Mouse (Mus musculus): Measurements from ENCODE around the gene Eci1. TPM values are rescaled to one million over a fixed set of nuclear protein-coding genes. Genes with fewer than 3 reads are reported as not detected.

Gene Eci1
- total RNA-seq, 4 experiments from 2014 or later: 142 to 242 (median 189) TPM

GRCm38 (mm10) chr17:24473612-24474275, 47.3 kb downstream of the Eci1 start, which contains the start of gene Bricd5:
Gene Bricd5 (plus strand): TSS chr17:24473884.
- no peak for DNase-seq

DNA sequence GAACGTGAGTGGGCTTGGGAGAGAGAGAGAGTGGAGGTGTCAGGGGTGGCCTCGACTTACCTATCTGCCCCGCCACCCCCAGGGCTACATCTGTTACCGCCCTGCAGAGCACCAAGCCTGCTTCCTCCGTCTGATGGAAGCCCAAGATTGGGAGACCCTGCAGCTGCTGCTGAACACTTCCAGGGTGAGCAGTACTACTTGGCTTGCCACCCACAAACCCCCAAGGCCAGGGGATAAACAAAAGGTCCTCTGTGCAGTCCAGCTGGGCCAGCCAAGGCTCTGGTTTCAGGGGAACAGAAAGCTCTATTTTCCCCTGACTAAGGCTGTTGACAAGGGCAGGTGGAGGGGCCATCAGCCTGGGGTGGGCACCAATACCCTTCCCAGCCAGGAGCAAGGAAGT, 48.1 kb downstream of the Eci1 start:
- no peak for DNase-seq

DNA sequence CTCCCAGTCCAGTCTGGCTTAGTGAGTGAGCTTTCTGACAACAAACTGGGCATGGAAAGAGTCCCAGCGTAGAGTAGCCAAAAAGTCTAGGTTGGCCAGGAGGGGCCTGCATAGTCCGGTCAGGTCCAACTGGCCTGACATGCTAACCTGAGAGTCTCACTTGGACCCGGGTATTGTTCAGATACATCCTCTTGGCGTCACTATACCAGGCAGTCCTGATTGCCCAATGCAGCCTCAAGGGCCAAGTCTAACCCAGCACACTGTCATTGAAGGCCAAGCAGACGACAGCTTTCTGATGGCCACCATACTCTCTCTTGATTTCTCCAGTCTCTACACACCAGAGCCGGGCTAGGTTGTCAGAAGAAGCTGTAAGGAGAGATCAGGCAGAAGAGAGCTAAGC, 49.1 kb downstream of the Eci1 start:
- DNase-seq: no peak

GRCm38 (mm10) chr17:24476022-24476776, 49.8 kb downstream of the Eci1 start:
- DNase-seq: no peak

GRCm38 (mm10) chr17:24477053-24477984, 50.9 kb downstream of the Eci1 start:
- no peak for DNase-seq

DNA sequence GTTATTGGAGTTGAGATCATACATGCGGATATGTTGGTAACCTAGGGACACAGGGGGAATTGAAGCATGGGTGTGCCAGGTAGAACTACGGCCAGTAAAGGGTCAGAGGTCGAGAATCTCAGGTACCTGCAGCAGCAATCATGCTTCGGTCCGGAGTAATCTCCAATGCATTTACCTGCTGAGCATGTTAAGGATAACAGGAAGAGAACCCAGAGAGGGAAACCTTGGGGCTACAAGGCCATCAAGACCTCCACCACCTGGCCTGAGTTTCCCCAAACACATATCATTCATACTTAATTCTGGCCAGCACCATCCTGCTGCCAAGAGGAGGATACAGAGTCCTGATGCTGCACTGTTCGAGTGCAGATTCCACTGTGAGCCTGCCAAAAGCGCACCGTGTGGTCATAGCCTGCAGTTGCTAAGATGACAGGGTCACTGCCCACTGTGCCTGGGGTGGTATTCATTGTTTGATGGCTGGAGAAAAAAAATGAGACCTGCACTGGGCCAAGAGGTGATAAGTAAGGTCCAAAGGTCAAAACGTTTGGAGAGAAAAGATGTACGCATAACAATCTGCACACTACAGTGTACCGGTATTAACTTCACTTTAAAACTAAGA, 51.7 kb downstream of the Eci1 start:
- DNase-seq: no peak

GRCm38 (mm10) chr17:24478663-24479380, 52.4 kb downstream of the Eci1 start, which contains the start of gene Mlst8:
Gene Mlst8 (minus strand): TSS chr17:24479078.
- DNase-seq: peak; percentile 94

GRCm38 (mm10) chr17:24479431-24479830, 53.0 kb downstream of the Eci1 start:
- DNase-seq: no peak

DNA sequence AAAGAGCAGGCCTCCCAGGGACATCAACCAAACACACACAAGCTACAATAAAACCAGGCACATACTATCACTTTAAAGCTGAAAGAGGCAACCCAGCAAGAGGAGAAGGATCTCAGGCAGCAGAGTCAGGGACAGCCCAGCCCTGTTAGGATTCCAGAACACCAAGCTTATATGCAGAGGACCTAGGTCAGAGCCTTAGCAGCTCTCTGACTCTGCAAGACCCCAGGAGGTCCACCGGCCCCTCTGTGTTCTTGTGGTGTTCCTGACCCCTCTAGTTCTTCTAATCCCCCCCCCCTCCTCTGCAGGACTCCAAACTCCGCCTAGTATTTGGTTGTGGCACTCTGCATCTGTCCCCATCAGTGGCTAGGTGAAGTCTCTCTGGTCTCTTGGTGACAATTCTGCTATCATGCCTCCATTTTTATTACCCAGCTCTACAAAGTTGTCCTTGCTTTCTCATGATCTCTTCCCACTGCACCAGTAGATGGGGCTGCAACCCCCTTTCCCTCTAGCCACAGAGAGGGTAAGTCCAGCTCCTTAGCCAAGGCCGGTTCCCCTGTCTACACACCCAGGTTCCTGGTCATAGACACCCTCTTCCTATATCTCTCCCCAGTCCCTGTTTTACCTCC, 53.9 kb downstream of the Eci1 start:
- DNase-seq: no peak

GRCm38 (mm10) chr17:24481027-24481815, 54.8 kb downstream of the Eci1 start:
- no peak for DNase-seq

- no peak for DNase-seq
These were observed 57.1 kb downstream of the Eci1 start for GRCm38 (mm10) chr17:24483495-24483894.

GRCm38 (mm10) chr17:24485090-24485860, 58.8 kb downstream of the Eci1 start:
- DNase-seq: no peak

DNA sequence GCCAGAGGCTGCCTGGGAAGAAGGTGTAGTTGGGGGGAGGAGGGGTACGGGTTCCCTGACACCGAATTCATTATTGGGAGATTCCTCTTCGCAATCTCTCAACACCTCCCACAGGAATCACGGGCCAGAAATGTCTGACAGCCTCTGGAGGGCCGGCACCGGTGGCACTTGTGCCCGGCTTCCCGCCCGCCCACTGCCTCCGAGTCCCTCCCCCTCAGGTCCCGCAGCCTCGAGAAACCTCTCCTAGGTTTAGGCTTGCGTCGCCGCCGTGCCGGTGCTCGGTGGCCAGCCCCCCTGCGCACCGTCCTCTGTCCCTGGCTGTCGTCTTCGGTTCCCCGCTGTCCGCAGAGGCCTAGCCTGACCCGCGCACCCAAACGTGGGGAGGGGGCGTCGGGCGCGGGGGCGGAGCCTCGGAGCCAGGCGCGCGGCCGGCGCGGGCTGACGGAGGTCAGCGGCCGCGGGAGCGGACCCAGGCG, 61.8 kb downstream of the Eci1 start, which contains the start of gene Caskin1:
Gene Caskin1, plus strand, starts transcription at position 416 of the 476 bp plus-strand sequence.
- DNase-seq: no peak

DNA sequence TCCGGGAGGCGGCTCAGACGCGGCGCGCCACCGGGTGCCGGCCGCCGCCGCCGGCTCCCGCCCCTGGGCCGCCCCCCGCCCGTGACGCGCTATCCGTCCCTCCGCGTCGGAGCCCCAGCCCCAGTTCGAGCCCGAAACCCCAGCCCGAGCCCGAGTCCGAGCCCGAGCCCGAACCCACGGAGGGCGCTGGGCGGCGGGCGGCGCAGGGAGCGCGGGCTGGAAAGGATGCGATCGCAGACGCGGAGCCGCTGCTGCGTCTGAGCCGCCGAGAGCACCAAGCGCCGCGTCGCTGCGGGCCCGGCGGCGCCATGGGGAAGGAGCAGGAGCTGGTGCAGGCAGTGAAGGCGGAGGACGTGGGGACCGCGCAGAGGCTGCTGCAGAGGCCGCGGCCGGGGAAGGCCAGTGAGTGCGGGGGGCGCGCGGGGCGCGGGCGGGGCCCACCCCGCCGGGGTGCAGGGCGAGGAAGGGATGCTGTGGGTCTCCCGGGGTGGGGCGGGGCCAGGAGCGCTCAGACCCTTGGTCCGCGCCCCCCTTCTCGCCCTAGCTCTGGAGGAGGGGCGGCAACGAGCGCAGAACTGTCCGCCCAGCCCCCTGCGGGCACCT, 62.3 kb downstream of the Eci1 start:
- no peak for DNase-seq

Measured in adrenal gland, adult 8-10 months (tissue).